Mouse (Mus musculus) megakaryocyte, adult 5-6 weeks (primary cell): ENCODE measurements around the gene Spata2. TPM values are rescaled to one million over a fixed set of nuclear protein-coding genes. Genes with fewer than 3 reads are reported as not detected.
A peak's percentile ranks its signal among the peaks of the same experiment; 100 is the strongest.

Source experiments
- ATAC-seq: 2 replicates; pipeline ENCODE4 v1.8.0; 2016; ENCODE audit warnings: mild to moderate bottlenecking, inconsistent platforms; ENCODE audit not compliant: poor library complexity, severe bottlenecking
- total RNA-seq, 2 experiments: library from RNA; stranded (forward) in 1 of 2; stranded (reverse) in 1 of 2; fragments of 153-499, 151-499 nt in 1 of 2; fragments of 221-1000, 200-1000 nt in 1 of 2; gene quantifications; 2 replicates each; pipeline versions ENCODE4 v1.2.3 to v1.2.4; 2015 to 2017

Gene Spata2
- total RNA-seq, 2 experiments from 2014 or later = 10.3 to 11.3 TPM

GRCm38 (mm10) chr2:167483827-167484410 is 8.8 kb downstream of the Spata2 start:
- no peak for ATAC-seq

GRCm38 (mm10) chr2:167483081-167483826 is 9.4 kb downstream of the Spata2 start:
- ATAC-seq = no peak

DNA sequence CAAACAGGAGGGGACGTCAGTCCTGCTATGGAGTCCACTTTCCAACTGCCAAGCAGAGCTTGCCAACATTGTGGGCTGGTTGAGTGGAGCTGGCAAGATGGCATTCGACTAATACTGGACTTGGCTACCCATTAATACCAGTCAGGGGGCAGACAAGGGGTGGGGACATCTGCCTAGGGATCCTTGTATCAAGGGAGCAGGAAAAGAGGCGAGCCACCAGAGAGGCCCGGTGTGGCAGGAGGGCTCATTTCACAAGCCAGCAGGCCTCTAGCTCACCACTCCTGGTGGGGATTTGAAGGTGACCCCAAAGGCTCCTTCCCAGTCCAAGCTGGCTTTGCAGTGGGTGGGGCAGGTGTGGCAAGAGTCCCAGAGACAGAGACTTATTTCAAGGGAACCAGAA is 10.0 kb downstream of the Spata2 start:
- ATAC-seq = no peak

DNA sequence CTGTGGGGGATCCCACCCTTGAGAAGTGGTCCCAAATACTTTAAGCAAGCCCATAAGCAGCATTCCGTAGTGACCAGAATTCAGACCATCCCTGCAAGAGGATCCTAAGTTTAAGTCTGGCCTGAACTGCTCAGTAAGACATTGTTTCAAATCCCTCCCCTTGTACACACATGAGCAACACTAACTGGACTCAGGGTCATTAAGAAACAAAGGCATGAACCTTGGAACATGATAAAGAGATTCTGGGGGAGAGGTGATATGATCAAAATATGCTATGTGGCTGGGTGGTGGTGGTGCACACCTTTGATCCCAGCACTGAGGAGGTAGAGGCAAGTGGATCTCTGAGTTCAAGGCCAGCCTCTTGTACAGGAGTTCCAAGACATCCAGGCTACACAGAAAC is 13.2 kb downstream of the Spata2 start:
- no peak for ATAC-seq

GRCm38 (mm10) chr2:167478128-167478527 is 14.6 kb downstream of the Spata2 start:
- ATAC-seq = no peak

DNA sequence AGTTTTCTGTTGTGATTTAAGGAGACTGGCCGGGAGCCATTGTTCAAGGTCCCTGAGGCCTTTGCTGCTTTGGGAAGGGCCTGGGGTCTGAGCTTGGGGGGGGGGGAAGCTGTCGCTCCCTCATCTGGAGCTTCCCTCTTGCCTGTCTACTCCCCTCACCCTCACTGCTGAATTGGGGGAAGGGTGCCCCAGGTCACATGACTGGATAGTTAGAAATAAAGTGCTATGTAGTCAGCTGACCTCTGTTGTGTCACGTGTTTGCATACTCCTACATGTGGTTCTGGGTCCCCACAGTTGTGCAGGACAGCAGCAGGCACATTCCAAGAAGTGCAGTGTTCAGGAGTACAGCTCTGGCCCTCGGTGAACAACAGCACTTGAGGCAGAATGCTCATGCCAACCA is 15.9 kb downstream of the Spata2 start:
- no peak for ATAC-seq

DNA sequence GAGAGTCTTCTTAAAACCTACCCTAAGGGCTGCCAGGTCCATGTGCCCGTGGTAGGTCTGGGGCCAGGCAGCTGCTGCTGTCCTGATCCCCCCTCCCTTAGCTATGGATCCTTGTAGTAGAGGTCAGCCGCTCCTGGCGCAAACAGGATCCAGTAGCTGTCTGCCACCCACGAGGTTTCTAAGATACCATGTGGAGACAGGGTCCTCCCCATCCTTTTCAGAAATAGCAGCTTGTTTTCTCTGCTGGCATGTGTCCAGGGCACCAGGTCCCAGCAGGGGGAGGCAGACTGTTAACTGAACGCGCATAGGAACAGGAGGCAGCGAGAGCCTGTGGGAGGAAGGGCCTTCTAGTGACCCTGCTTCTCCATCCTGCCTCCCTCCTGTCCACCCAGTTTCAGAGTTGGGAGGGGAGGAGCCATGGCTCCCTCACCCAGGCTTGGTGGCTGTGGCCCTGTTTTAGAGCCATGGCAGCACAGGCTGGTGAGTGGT is 16.4 kb downstream of the Spata2 start:
- no peak for ATAC-seq

DNA sequence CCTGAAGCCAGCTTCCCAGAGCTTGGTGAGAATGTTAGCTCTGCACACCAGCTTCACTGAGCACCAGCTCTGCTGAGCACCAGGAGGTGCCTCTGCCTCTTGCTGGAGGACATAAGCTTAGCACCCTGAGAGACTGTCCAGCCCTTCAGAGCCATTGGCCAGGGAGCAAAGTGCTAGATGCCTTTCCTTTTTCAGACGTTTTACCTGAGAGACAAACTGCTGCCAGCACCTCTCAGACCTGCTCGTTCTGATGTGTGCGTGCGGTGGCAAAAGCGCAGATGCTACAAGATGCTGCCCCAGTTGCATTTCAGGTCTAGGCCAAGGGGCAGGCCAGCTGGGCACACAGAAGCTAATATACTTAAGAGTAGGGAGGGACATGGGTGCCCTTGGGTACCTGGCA is 17.1 kb downstream of the Spata2 start:
- ATAC-seq = no peak

- ATAC-seq = no peak
Measured at GRCm38 (mm10) chr2:167474218-167474617, 18.5 kb downstream of the Spata2 start.

- no peak for ATAC-seq
Measured at GRCm38 (mm10) chr2:167471585-167471984, 21.1 kb downstream of the Spata2 start.

DNA sequence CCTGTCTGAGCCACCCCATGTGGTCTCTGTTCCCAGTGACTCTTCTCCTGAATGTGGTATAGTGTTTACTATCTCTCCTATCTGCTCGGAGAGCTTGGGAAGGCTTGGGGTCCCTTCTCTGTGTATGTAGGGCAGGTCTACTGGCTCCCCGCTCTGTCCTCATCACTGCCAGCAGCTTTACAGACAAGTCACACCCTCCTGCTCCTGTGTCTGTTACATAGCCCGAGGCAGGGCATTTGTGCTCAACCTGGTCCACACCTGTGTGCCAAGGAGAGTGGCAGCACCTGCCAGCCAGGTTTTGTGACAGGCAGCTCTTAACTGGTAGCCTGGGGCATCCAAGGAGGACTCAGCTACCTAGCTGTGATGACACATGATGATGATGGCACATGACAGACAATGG is 22.1 kb downstream of the Spata2 start:
- no peak for ATAC-seq

- ATAC-seq = no peak
Measured at GRCm38 (mm10) chr2:167468444-167468843, 24.2 kb downstream of the Spata2 start.

GRCm38 (mm10) chr2:167467214-167467613 is 25.5 kb downstream of the Spata2 start:
- ATAC-seq = no peak

DNA sequence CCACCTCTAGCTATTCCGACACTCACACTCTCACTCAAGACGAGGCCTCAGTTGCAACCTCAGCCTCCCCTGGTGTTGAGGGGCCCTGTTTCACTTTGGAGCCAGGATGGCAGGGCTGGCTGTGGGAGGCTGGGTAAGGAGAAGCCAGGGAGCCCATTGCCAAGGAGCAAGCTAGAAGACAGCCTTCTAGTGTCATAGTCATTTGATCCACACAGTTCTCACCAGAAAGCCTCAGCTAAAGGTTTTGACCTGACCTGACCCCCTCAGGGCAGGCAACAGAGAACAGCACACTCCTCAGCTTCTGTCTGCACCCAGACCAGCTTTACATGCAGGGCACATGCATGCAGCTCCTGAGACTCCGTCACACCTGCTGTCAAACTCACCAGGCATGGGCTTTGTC is 26.7 kb downstream of the Spata2 start:
- ATAC-seq = no peak

DNA sequence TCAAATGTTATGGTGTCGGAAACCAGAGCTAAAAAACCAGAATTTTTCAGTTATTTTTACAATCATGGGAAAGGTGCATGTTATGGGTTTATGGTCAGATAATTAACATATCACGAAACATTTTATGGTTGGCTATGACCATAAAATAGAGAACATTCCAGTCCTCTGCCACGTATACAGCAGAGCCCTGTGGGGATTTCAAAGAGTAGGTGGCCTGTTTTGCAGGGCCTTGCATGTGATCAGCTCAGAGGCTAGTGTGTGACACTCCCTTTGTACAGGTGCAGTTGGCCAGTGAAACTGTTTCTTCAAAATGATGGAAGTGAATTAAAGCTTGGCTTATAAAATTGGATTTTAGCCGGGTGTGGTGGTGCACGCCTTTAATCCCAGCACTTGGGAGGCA is 28.9 kb downstream of the Spata2 start:
- ATAC-seq = no peak

- ATAC-seq = peak; percentile 88
Measured at GRCm38 (mm10) chr2:167462954-167463353, 29.7 kb downstream of the Spata2 start.

DNA sequence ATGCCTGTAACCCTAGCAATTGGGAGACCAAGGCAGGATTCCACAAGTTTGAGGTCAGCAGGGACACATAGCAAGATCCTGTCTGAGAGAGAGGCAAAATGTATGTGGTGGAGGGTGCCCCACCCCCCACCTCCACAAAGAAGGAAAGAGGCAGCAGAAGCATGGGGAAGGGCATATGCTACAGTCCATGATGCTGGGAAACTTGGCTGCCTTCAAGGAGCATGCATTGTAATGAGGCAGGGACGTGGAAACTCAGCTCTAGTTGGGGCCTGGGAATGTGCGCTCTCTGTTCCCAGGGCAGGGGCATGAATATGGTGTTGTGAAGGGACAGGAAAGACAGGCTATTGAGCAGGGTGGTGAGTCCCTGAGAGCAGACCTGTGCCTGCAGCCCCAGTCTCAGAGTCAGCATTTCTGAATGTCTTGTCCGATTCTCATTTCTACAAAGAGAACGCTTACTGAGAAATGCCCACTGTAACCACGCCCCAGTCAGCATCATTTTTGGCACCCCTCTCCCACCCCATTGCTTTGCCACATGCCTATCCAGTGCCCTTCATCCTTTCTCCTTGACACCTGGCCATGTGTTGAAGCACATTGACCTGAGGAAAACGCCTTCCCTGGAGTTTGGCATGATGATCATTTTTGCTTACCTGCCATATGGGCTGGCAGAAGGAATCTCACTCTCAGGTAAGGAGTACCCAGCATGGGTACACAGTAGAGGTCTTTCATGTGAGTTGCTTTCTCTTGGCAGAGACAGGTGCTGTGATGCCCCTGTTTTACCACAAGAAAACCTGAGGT is 33.4 kb downstream of the Spata2 start:
- ATAC-seq = no peak

GRCm38 (mm10) chr2:167458548-167458947 is 34.1 kb downstream of the Spata2 start:
- no peak for ATAC-seq

- ATAC-seq = no peak
Measured at GRCm38 (mm10) chr2:167457213-167457612, 35.5 kb downstream of the Spata2 start.

DNA sequence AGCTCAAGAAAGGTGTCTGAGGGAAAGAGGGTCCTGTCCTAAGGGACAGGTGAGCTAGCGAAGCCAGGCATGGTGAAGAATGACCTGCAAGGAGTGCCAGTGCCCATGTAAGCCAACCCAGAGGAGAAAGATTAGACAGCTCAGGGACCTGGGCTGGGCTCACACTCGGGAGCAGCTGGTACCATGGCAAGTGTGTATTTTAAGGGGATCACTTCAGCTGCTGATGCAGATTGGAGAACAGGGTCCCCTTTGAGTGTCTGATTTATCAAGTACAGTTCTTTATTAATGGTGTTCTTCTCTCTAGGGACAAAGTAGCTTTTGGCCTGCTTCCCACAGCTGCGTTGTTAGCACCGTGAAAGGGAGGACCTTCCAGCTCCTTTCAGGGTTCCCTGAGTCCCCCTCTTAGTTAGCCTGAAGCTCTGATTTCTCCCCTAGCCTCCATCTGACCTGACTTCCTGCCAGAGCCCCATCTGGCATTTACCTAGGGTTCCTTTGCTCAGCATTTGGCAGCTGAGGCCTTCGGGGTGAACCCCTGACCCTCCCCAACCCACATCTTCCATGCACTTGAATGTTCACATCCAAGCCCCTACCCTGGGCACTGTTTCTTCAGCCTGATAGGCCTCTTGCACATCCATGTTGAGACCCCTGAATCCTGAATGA is 36.2 kb downstream of the Spata2 start:
- ATAC-seq = no peak

GRCm38 (mm10) chr2:167453814-167454213 is 38.9 kb downstream of the Spata2 start:
- no peak for ATAC-seq
